Mouse (Mus musculus): Measurements from ENCODE around the gene Casq2. TPM values are rescaled to one million over a fixed set of nuclear protein-coding genes. Genes with fewer than 3 reads are reported as not detected.

Gene Casq2
- total and polyA plus RNA-seq, 3 experiments, result not detected

- no peak overlapping the region for H3K27ac ChIP-seq (ENCODE audit: control insufficient read depth, low read depth, low read length)
- H3K4me1 ChIP-seq (ENCODE audit: control insufficient read depth in 1 of 2, insufficient read depth in 2 of 2, low read length in 2 of 2), result 0 out of 4 replicates have a peak, but pooled peaks cover 0 to 2% of the 10 kb centered on the region in 2 experiments
- no peak overlapping the region for H3K9ac ChIP-seq (ENCODE audit: control insufficient read depth, low read depth, low read length, poor library complexity, severe bottlenecking)
- no peaks in the 10 kb centered on the region for H3K79me2 ChIP-seq (ENCODE audit: control insufficient read depth, insufficient read depth, low read length, poor library complexity)
- no peaks in the 10 kb centered on the region for H3K36me3 ChIP-seq (ENCODE audit: control insufficient read depth in 1 of 2, insufficient read depth in 2 of 2, low read length in 2 of 2)
- no peak for DNase-seq (ENCODE audit: low read depth, low spot score)
- TF ChIP-seq SMC3 (IDR thresholded peaks at IDR 0.05; ENCODE audit: low read depth, low read length) (no peak), MAX (IDR thresholded peaks at IDR 0.05; ENCODE audit: low read length) (no peak), KAT2A (conservative IDR thresholded peaks at IDR 0.05; ENCODE audit: low read depth, low read length) (no peak), MYC (IDR thresholded peaks at IDR 0.05; ENCODE audit: low read depth, low read length) (no peak), POLR2AphosphoS5 (IDR thresholded peaks at IDR 0.05; ENCODE audit: borderline replicate concordance, low read depth, low read length) (no peak), USF1 (IDR thresholded peaks at IDR 0.05; ENCODE audit: low read depth, low read length) (no peak), JUND (IDR thresholded peaks at IDR 0.05; ENCODE audit: low read depth, low read length) (no peak)
- H3K4me3 ChIP-seq (ENCODE audit: control insufficient read depth in 1 of 2, insufficient read depth in 1 of 2, low read depth in 2 of 2, low read length in 2 of 2), result no peak overlapping the region
- no peaks in the 10 kb centered on the region for H3K9me3 ChIP-seq (replicated peaks; ENCODE audit: insufficient read depth, low read length)
- no peaks in the 10 kb centered on the region for H3K27me3 ChIP-seq (ENCODE audit: control insufficient read depth in 1 of 2, insufficient read depth in 2 of 2, low read length in 2 of 2)
Measured at GRCm38 (mm10) chr3:102195762-102196161, 109.5 kb downstream of the Casq2 start.

Other genes starting within 250 kb of the Casq2 start
- not detected in 2 replicates for gene Mab21l3, start 237.5 kb upstream of the Casq2 start, total RNA-seq (2012; rRNA removed)
- gene Mab21l3, start 237.5 kb upstream of the Casq2 start, polyA plus RNA-seq (2012; ENCODE audit: insufficient read depth in 1 of 2, insufficient read length in 2 of 2, low read depth in 1 of 2, low replicate concordance in 2 of 2, missing spikeins in 1 of 2), result under 1 TPM in 1 of 2 experiments, not detected in 1; 0.04 TPM
- gene Slc22a15, start 162.0 kb upstream of the Casq2 start, total RNA-seq (2012; rRNA removed), result 2.1 and 2.2 TPM in 2 replicates
- gene Slc22a15, start 162.0 kb upstream of the Casq2 start, polyA plus RNA-seq (2012; ENCODE audit: insufficient read depth in 1 of 2, insufficient read length in 2 of 2, low read depth in 1 of 2, low replicate concordance in 2 of 2, missing spikeins in 1 of 2), result 1 to 10 TPM in 1 of 2 experiments, not detected in 1; 7.9 TPM
- not detected in 2 replicates for gene Nhlh2, start 76.3 kb upstream of the Casq2 start, total RNA-seq (2012; rRNA removed)
- gene Nhlh2, start 76.3 kb upstream of the Casq2 start, polyA plus RNA-seq (2012; ENCODE audit: insufficient read depth in 1 of 2, insufficient read length in 2 of 2, low read depth in 1 of 2, low replicate concordance in 2 of 2, missing spikeins in 1 of 2), result not detected
- 6.5 and 6.8 TPM in 2 replicates for gene Vangl1, start 118.3 kb downstream of the Casq2 start, total RNA-seq (2012; rRNA removed)
- gene Vangl1, start 118.3 kb downstream of the Casq2 start, polyA plus RNA-seq (2012; ENCODE audit: insufficient read depth in 1 of 2, insufficient read length in 2 of 2, low read depth in 1 of 2, low replicate concordance in 2 of 2, missing spikeins in 1 of 2), result 10 to 100 TPM in 1 of 2 experiments, not detected in 1; 15.1 TPM

All from MEL (cell line).